In the genomic region with DNA sequence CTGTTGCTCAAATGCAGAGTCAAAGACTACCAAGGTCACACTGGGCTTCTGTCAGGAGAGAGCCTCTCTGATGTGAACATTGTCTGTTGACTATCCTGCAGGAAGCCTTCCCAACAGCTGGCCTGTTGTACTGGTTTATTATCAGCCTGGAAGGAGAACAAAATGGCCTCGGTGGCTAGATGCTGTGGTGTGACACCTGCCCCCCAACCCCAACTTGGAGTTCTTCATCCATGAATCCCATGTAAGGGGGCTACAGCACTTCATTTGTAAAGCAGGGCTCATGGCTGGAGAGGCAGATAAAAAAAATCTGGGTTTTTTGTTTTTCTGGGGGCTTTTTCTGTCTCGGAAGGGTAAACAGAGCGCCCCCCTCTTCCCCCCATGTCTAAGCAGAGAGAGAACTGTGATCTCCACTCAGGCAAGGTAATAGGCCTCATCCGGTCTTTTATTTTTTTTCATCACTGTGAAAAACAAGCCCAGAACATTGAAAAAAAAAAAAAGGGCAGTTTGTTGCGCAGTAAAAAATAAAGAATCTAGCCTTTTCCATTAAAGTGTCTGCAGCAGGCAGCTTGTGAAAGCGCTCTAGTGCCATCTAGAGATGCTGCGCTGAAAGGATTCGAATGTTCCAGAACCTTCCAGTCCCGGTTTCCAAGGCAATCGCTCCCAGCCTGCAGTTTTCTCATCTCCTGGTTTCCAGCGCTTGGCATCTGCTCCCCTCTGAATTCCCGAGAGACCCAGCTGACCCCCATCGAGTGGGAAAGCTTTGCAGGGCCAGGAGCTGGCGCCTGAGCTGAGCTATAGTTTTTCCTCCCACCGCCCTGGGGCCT, we compare ENCODE assay signal across 7 mouse cellular contexts.
DNase-seq lines count a peak whose midpoint lies in the region; ATAC-seq lines count a peak whose summit lies in the region.

No protein-coding gene starts in this region.

- WGBS in intestine, embryonic 14.5 days = 10% methylated on average over 15 of the region's 15 CpGs
- 32% methylated on average over 15 of the region's 15 CpGs for WGBS in midbrain, embryonic 10.5 days

- peaks cover 14% of the 10 kb centered on the region for H3K4me1 ChIP-seq in intestine, embryonic 14.5 days (replicated peaks; ENCODE audit: control insufficient read depth, insufficient read depth, low read length)
- peaks cover 19% of the 10 kb centered on the region for H3K4me1 ChIP-seq in midbrain, embryonic 10.5 days

- peak; percentile 81 for DNase-seq in adrenal gland, adult 2 months
- peak; percentile 92 for DNase-seq in embryo, embryonic 10.5 days (ENCODE audit: low spot score)
- peak; percentile 85 for DNase-seq in gastrocnemius, postnatal 25 days
- peak; percentile 86 for DNase-seq in intestine, embryonic 14.5 days (ENCODE audit: low spot score)
- DNase-seq in left cerebral cortex, adult 8-10 months (ENCODE audit: low spot score in 2 of 2) = peak; percentile 68 to 77
- DNase-seq in midbrain, embryonic 10.5 days (ENCODE audit: low spot score) = peak; percentile 68
- peak; percentile 90 for DNase-seq in skeletal muscle tissue, adult 2 months (ENCODE audit: low read depth, low spot score)

- H3K9ac ChIP-seq in intestine, embryonic 14.5 days (ENCODE audit: low read length) = no peak overlapping the region

- H3K4me3 ChIP-seq in intestine, embryonic 14.5 days (ENCODE audit: low read depth, low read length) = no peak overlapping the region
- H3K4me3 ChIP-seq in midbrain, embryonic 10.5 days = no peak overlapping the region

- no peaks in the 10 kb centered on the region for H3K9me3 ChIP-seq in intestine, embryonic 14.5 days (ENCODE audit: control insufficient read depth, low read length)
- no peaks in the 10 kb centered on the region for H3K9me3 ChIP-seq in midbrain, embryonic 10.5 days (replicated peaks)

- H3K36me3 ChIP-seq in intestine, embryonic 14.5 days (ENCODE audit: control insufficient read depth, insufficient read depth, low read length) = no peaks in the 10 kb centered on the region
- no peaks in the 10 kb centered on the region for H3K36me3 ChIP-seq in midbrain, embryonic 10.5 days

- peak; percentile 77 for ATAC-seq in intestine, embryonic 14.5 days (replicated peaks; ENCODE audit: low FRiP score, low TSS enrichment, low read depth)

- no peak overlapping the region for H3K4me2 ChIP-seq in intestine, embryonic 14.5 days (ENCODE audit: low read length)

- no peaks in the 10 kb centered on the region for H3K27me3 ChIP-seq in intestine, embryonic 14.5 days (replicated peaks; ENCODE audit: control insufficient read depth, insufficient read depth, low read length)
- H3K27me3 ChIP-seq in midbrain, embryonic 10.5 days (ENCODE audit: low read depth, poor library complexity, severe bottlenecking) = no peaks in the 10 kb centered on the region

- peak overlapping the region; percentile 74 for H3K27ac ChIP-seq in intestine, embryonic 14.5 days (ENCODE audit: low read depth)
- H3K27ac ChIP-seq in midbrain, embryonic 10.5 days (replicated peaks) = peak overlapping the region; percentile 84
